9 mouse cellular contexts compared by ENCODE assay signal in the genomic region with DNA sequence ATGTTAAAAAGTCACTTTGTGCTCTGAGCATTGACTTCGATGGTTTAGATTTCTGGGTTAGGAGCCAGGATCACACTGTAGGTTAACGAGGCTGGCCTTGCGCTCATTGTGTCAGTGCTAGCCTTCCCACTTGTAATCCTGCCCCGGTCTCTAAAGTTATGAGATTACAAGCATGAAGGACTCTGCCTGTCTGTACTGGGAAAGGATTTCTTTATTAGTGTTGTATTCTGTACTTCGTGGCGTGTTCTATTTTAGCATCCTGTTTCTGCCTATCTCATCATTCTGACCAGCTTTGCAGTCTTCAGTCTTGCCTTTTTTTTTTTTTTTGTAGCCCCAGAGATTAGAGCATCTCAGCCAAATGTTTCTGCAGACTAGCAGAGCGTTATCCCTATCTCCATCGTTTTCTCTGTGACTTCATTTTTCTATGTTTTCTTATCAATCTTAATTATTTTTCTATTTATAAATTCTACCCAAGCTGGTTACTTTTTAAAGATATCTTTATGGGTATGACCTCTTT. TPM values are rescaled to one million over a fixed set of nuclear protein-coding genes. Genes with fewer than 3 reads are reported as not detected.
A peak's percentile ranks its signal among the peaks of the same experiment; 100 is the strongest.
DNase-seq lines count a peak whose midpoint lies in the region; ATAC-seq and TF ChIP-seq lines count a peak whose summit lies in the region.
"Had no signal": no experiment of that assay in that cellular context is flagged by ENCODE, and none has a peak within 500 bp of the region (broad histone marks: within the 10 kb centered on the region; RNA-seq: fewer than 3 reads in every experiment).

No protein-coding gene starts in this region.

- TF ChIP-seq CTCF in bone marrow, adult 2 months (IDR thresholded peaks at IDR 0.05; ENCODE audit: control insufficient read depth, insufficient read depth, low read length), result no peak

- peaks cover 6% of the 10 kb centered on the region; the same call in 1 of the 2 replicates for H3K36me3 ChIP-seq in kidney, embryonic 15.5 days
- H3K36me3 ChIP-seq in hindbrain, embryonic 13.5 days, result peaks cover under 1% of the 10 kb centered on the region; the same call in 1 of the 2 replicates
- no peaks in the 10 kb centered on the region for H3K36me3 ChIP-seq in midbrain, embryonic 16.5 days (ENCODE audit: control insufficient read depth, insufficient read depth, low read length)

- peak overlapping the region; percentile 51; the same call in 1 of the 2 replicates for H3K27ac ChIP-seq in kidney, embryonic 15.5 days
- H3K27ac ChIP-seq in bone marrow, adult 2 months (ENCODE audit: control insufficient read depth, insufficient read depth, low read depth, low read length, poor library complexity), result no peak overlapping the region
- no peak overlapping the region for H3K27ac ChIP-seq in hindbrain, embryonic 13.5 days
- H3K27ac ChIP-seq in midbrain, embryonic 16.5 days (ENCODE audit: low read length), result no peak overlapping the region

- WGBS in kidney, embryonic 15.5 days, result 17% methylated on average over 8 of the region's 8 CpGs
- 14% methylated on average over 8 of the region's 8 CpGs for WGBS in bone marrow, adult 2 months
- WGBS in hindbrain, embryonic 13.5 days, result 27% methylated on average over 8 of the region's 8 CpGs
- WGBS in midbrain, embryonic 16.5 days, result 23% methylated on average over 8 of the region's 8 CpGs

- H3K4me1 ChIP-seq in kidney, embryonic 15.5 days, result peaks cover 20% of the 10 kb centered on the region
- H3K4me1 ChIP-seq in bone marrow, adult 2 months (ENCODE audit: control insufficient read depth, insufficient read depth, low read length), result no peaks in the 10 kb centered on the region; the same call in 1 of the 2 replicates
- peaks cover 26% of the 10 kb centered on the region for H3K4me1 ChIP-seq in hindbrain, embryonic 13.5 days (replicated peaks)
- peaks cover 24% of the 10 kb centered on the region for H3K4me1 ChIP-seq in midbrain, embryonic 16.5 days (ENCODE audit: control insufficient read depth, insufficient read depth, low read length)

- H3K9ac ChIP-seq in kidney, embryonic 15.5 days, result peak overlapping the region; percentile 86
- peak overlapping the region; percentile 88 for H3K9ac ChIP-seq in hindbrain, embryonic 13.5 days
- H3K9ac ChIP-seq in midbrain, embryonic 16.5 days (ENCODE audit: low read depth, low read length), result peak overlapping the region; percentile 90

- no peaks in the 10 kb centered on the region for H3K9me3 ChIP-seq in kidney, embryonic 15.5 days (replicated peaks)
- H3K9me3 ChIP-seq in hindbrain, embryonic 13.5 days, result no peaks in the 10 kb centered on the region
- H3K9me3 ChIP-seq in midbrain, embryonic 16.5 days (replicated peaks; ENCODE audit: control insufficient read depth, low read length, poor library complexity, severe bottlenecking), result no peaks in the 10 kb centered on the region

- H3K4me2 ChIP-seq in kidney, embryonic 15.5 days, result peak overlapping the region; percentile 76
- peak overlapping the region; percentile 79 for H3K4me2 ChIP-seq in hindbrain, embryonic 13.5 days
- H3K4me2 ChIP-seq in midbrain, embryonic 16.5 days (ENCODE audit: low read length), result peak overlapping the region; percentile 86

- peak overlapping the region; percentile 100 for H3K4me3 ChIP-seq in kidney, embryonic 15.5 days (replicated peaks)
- H3K4me3 ChIP-seq in bone marrow, adult 2 months (replicated peaks; ENCODE audit: control insufficient read depth, low read depth, low read length), result peak overlapping the region; percentile 99
- peak overlapping the region; percentile 99 for H3K4me3 ChIP-seq in hindbrain, embryonic 13.5 days
- peak overlapping the region; percentile 100 for H3K4me3 ChIP-seq in midbrain, embryonic 16.5 days (ENCODE audit: low read depth, low read length)

- TF ChIP-seq POLR2A in bone marrow, adult 2 months (IDR thresholded peaks at IDR 0.05; ENCODE audit: borderline replicate concordance, control insufficient read depth, low read depth, low read length), result no peak

- no peak; the same call in 1 of the 2 replicates for ATAC-seq in kidney, embryonic 15.5 days (replicated peaks; ENCODE audit: low FRiP score)
- ATAC-seq in hindbrain, embryonic 13.5 days (ENCODE audit: low FRiP score), result no peak
- no peak for ATAC-seq in midbrain, embryonic 16.5 days

- H3K27me3 ChIP-seq in kidney, embryonic 15.5 days, result no peaks in the 10 kb centered on the region
- no peaks in the 10 kb centered on the region for H3K27me3 ChIP-seq in hindbrain, embryonic 13.5 days
- no peaks in the 10 kb centered on the region for H3K27me3 ChIP-seq in midbrain, embryonic 16.5 days (ENCODE audit: control insufficient read depth, insufficient read depth, low read depth, low read length)

- no peak for DNase-seq in kidney, postnatal 4 days
- DNase-seq in layer of hippocampus, adult 11-12 months (ENCODE audit: low spot score), result no peak
- DNase-seq in layer of hippocampus, postnatal 25 days (ENCODE audit: extremely low spot score in 1 of 2, low spot score in 1 of 2), result no peak
- no peak for DNase-seq in gastrocnemius, postnatal 4 days (ENCODE audit: low spot score in 2 of 2)
- DNase-seq: adrenal gland, postnatal 14 days had no signal

RNA-seq across cellular contexts. Expression of gene Golt1b, which starts 0.8 kb away (rescaled TPM):
- 101 and 103 TPM in 2 replicates for polyA plus RNA-seq in kidney, embryonic 15.5 days (2015; fragmentation: Nextera tagmentation; extraction: Ambion mirVana)
- 9.3 and 13.2 TPM in 2 replicates for polyA plus RNA-seq in bone marrow, adult 2 months (2011; ENCODE audit: insufficient read depth, insufficient read length, low replicate concordance, missing spikeins)
- 83.2 and 88.5 TPM in 2 replicates for polyA plus RNA-seq in hindbrain, embryonic 13.5 days (2015; fragmentation: Nextera tagmentation; extraction: Ambion mirVana)
- 80.1 and 82.4 TPM in 2 replicates for polyA plus RNA-seq in midbrain, embryonic 16.5 days (2015; fragmentation: Nextera tagmentation; extraction: Ambion mirVana)
- 10 to 100 TPM; 29.4 to 31.6 TPM for total RNA-seq in layer of hippocampus, postnatal 25 days (2021)
- 10 to 100 TPM; 38.8 to 41.6 TPM for total RNA-seq in gastrocnemius, postnatal 4 days (2021)

RNA-seq across cellular contexts. Expression of gene Recql, which starts 0.9 kb away (rescaled TPM):
- polyA plus RNA-seq in kidney, embryonic 15.5 days (2015; fragmentation: Nextera tagmentation; extraction: Ambion mirVana), result 22.6 and 28.9 TPM in 2 replicates
- polyA plus RNA-seq in bone marrow, adult 2 months (2011; ENCODE audit: insufficient read depth, insufficient read length, low replicate concordance, missing spikeins), result 47.4 and 59.3 TPM in 2 replicates
- polyA plus RNA-seq in hindbrain, embryonic 13.5 days (2015; fragmentation: Nextera tagmentation; extraction: Ambion mirVana), result 28.1 and 29.3 TPM in 2 replicates
- 25.6 and 27.4 TPM in 2 replicates for polyA plus RNA-seq in midbrain, embryonic 16.5 days (2015; fragmentation: Nextera tagmentation; extraction: Ambion mirVana)
- 10 to 100 TPM; 19.9 to 27.6 TPM for total RNA-seq in layer of hippocampus, postnatal 25 days (2021)
- total RNA-seq in gastrocnemius, postnatal 4 days (2021), result 10 to 100 TPM; 10.7 to 14.3 TPM

RNA-seq across cellular contexts. Expression of gene Spx, which starts 25.4 kb away (rescaled TPM):
- polyA plus RNA-seq in kidney, embryonic 15.5 days (2015; fragmentation: Nextera tagmentation; extraction: Ambion mirVana), result 0.59 and 1.1 TPM in 2 replicates
- not detected in 2 replicates for polyA plus RNA-seq in bone marrow, adult 2 months (2011; ENCODE audit: insufficient read depth, insufficient read length, low replicate concordance, missing spikeins)
- 3.6 and 9.5 TPM in 2 replicates for polyA plus RNA-seq in hindbrain, embryonic 13.5 days (2015; fragmentation: Nextera tagmentation; extraction: Ambion mirVana)
- polyA plus RNA-seq in midbrain, embryonic 16.5 days (2015; fragmentation: Nextera tagmentation; extraction: Ambion mirVana), result 8.1 and 9.0 TPM in 2 replicates
- total RNA-seq in layer of hippocampus, postnatal 25 days (2021), result 1 to 10 TPM in 1 of 2 experiments, under 1 TPM in 1; 0.77 to 1.6 TPM
- total RNA-seq in gastrocnemius, postnatal 4 days (2021), result under 1 TPM in 1 of 2 experiments, not detected in 1; 0.41 TPM
- total RNA-seq: adrenal gland, postnatal 14 days had no signal

RNA-seq across cellular contexts. Expression of gene Pyroxd1, which starts 42.4 kb away (rescaled TPM):
- 17.5 and 17.6 TPM in 2 replicates for polyA plus RNA-seq in kidney, embryonic 15.5 days (2015; fragmentation: Nextera tagmentation; extraction: Ambion mirVana)
- polyA plus RNA-seq in bone marrow, adult 2 months (2011; ENCODE audit: insufficient read depth, insufficient read length, low replicate concordance, missing spikeins), result 2.5 and 5.2 TPM in 2 replicates
- 23.9 and 25.8 TPM in 2 replicates for polyA plus RNA-seq in hindbrain, embryonic 13.5 days (2015; fragmentation: Nextera tagmentation; extraction: Ambion mirVana)
- 22.6 and 27.0 TPM in 2 replicates for polyA plus RNA-seq in midbrain, embryonic 16.5 days (2015; fragmentation: Nextera tagmentation; extraction: Ambion mirVana)
- 10 to 100 TPM; 12.9 to 15.4 TPM for total RNA-seq in layer of hippocampus, postnatal 25 days (2021)
- total RNA-seq in gastrocnemius, postnatal 4 days (2021), result 10 to 100 TPM in 1 of 2 experiments, 1 to 10 TPM in 1; 9.4 to 10.9 TPM
